8 mouse cellular contexts compared by ENCODE assay signal in genomic region chr6:129534057-129534456, GRCm38 (mm10). TPM values are rescaled to one million over a fixed set of nuclear protein-coding genes. Genes with fewer than 3 reads are reported as not detected.
DNase-seq lines count a peak whose midpoint lies in the region; ATAC-seq and TF ChIP-seq lines count a peak whose summit lies in the region.

No protein-coding gene starts in this region.

- no peak for TF ChIP-seq CTCF in forebrain, postnatal 0 days (IDR thresholded peaks at IDR 0.05; ENCODE audit: low read depth)
- no peak for TF ChIP-seq CTCF in liver, embryonic 14.5 days (IDR thresholded peaks at IDR 0.05; ENCODE audit: low read depth)
- no peak for TF ChIP-seq CTCF in stomach, postnatal 0 days (IDR thresholded peaks at IDR 0.05; ENCODE audit: low read depth)

- H3K27me3 ChIP-seq in heart, embryonic 10.5 days (ENCODE audit: insufficient read depth, poor library complexity, severe bottlenecking) = no peaks in the 10 kb centered on the region
- H3K27me3 ChIP-seq in forebrain, postnatal 0 days (ENCODE audit: insufficient read depth, low read length) = no peaks in the 10 kb centered on the region
- no peaks in the 10 kb centered on the region for H3K27me3 ChIP-seq in liver, embryonic 14.5 days (ENCODE audit: control insufficient read depth, insufficient read depth, low read length)
- H3K27me3 ChIP-seq in stomach, postnatal 0 days (ENCODE audit: control insufficient read depth, insufficient read depth, low read length) = no peaks in the 10 kb centered on the region

- H3K27ac ChIP-seq in heart, embryonic 10.5 days = peak overlapping the region; percentile 93
- H3K27ac ChIP-seq in forebrain, postnatal 0 days (ENCODE audit: low read depth, low read length) = peak overlapping the region; percentile 91
- no peak overlapping the region for H3K27ac ChIP-seq in liver, embryonic 14.5 days
- H3K27ac ChIP-seq in stomach, postnatal 0 days (replicated peaks) = peak overlapping the region; percentile 77; the same call in 1 of the 2 replicates

- H3K4me3 ChIP-seq in heart, embryonic 10.5 days = peak overlapping the region; percentile 88
- peak overlapping the region; percentile 91 for H3K4me3 ChIP-seq in forebrain, postnatal 0 days (ENCODE audit: low read depth, low read length)
- H3K4me3 ChIP-seq in liver, embryonic 14.5 days (ENCODE audit: insufficient read depth in 1 of 2, low read depth in 2 of 2, low read length in 2 of 2) = peak overlapping the region; percentile 66 to 89
- peak overlapping the region; percentile 89 for H3K4me3 ChIP-seq in stomach, postnatal 0 days (ENCODE audit: low read depth, low read length)

- no peaks in the 10 kb centered on the region for H3K9me3 ChIP-seq in heart, embryonic 10.5 days
- H3K9me3 ChIP-seq in forebrain, postnatal 0 days (ENCODE audit: low read length) = no peaks in the 10 kb centered on the region
- H3K9me3 ChIP-seq in liver, embryonic 14.5 days (ENCODE audit: control insufficient read depth, low read length) = no peaks in the 10 kb centered on the region
- no peaks in the 10 kb centered on the region for H3K9me3 ChIP-seq in stomach, postnatal 0 days (ENCODE audit: control insufficient read depth, low read length)

- H3K4me2 ChIP-seq in forebrain, postnatal 0 days (ENCODE audit: low read depth) = peak overlapping the region; percentile 73
- H3K4me2 ChIP-seq in liver, embryonic 14.5 days (ENCODE audit: low read depth) = peak overlapping the region; percentile 80
- peak overlapping the region; percentile 85 for H3K4me2 ChIP-seq in stomach, postnatal 0 days (replicated peaks; ENCODE audit: low read depth)

- H3K9ac ChIP-seq in forebrain, postnatal 0 days = peak overlapping the region; percentile 92
- peak overlapping the region; percentile 91 for H3K9ac ChIP-seq in liver, embryonic 14.5 days (replicated peaks)
- peak overlapping the region; percentile 83 for H3K9ac ChIP-seq in stomach, postnatal 0 days (ENCODE audit: low read length)

- no peak for TF ChIP-seq EP300 in liver, embryonic 14.5 days (IDR thresholded peaks at IDR 0.05; ENCODE audit: low read depth)
- TF ChIP-seq EP300 in stomach, postnatal 0 days (optimal IDR thresholded peaks at IDR 0.05) = no peak

- DNase-seq in heart, embryonic 10.5 days (ENCODE audit: low spot score) = no peak
- no peak for DNase-seq in heart, adult 11 months
- DNase-seq in A20 (ENCODE audit: low read depth, low spot score) = peak; percentile 54
- peak; percentile 46 for DNase-seq in brain, embryonic 18.5 days (ENCODE audit: low read depth, low spot score)
- DNase-seq in forebrain, postnatal 0 days = peak; percentile 82
- no peak for DNase-seq in liver, embryonic 14.5 days (ENCODE audit: low read depth in 3 of 3, low spot score in 3 of 3)
- no peak for DNase-seq in stomach, postnatal 0 days (ENCODE audit: low spot score)
- DNase-seq in kidney, adult 8-10 months = no peak

- H3K36me3 ChIP-seq in heart, embryonic 10.5 days = peaks cover 12% of the 10 kb centered on the region; the same call in 1 of the 2 replicates
- peaks cover 18% of the 10 kb centered on the region for H3K36me3 ChIP-seq in forebrain, postnatal 0 days (ENCODE audit: insufficient read depth)
- H3K36me3 ChIP-seq in liver, embryonic 14.5 days (replicated peaks; ENCODE audit: control insufficient read depth, insufficient read depth, low read depth) = peaks cover 11% of the 10 kb centered on the region
- H3K36me3 ChIP-seq in stomach, postnatal 0 days (ENCODE audit: control insufficient read depth, insufficient read depth, low read length) = peaks cover 7% of the 10 kb centered on the region

- H3K4me1 ChIP-seq in heart, embryonic 10.5 days = peaks cover 16% of the 10 kb centered on the region
- H3K4me1 ChIP-seq in forebrain, postnatal 0 days (ENCODE audit: insufficient read depth) = peaks cover 17% of the 10 kb centered on the region
- H3K4me1 ChIP-seq in liver, embryonic 14.5 days (replicated peaks; ENCODE audit: control insufficient read depth in 2 of 2, insufficient read depth in 2 of 2, low read length in 1 of 2) = peaks cover 9 to 21% of the 10 kb centered on the region in 2 experiments
- 0 out of 2 replicates have a peak, but pooled peaks cover 2% of the 10 kb centered on the region for H3K4me1 ChIP-seq in stomach, postnatal 0 days (replicated peaks; ENCODE audit: control insufficient read depth, insufficient read depth)

- ATAC-seq in forebrain, postnatal 0 days = peak; percentile 52
- ATAC-seq in liver, embryonic 14.5 days (ENCODE audit: insufficient read depth) = 0 out of 2 replicates have a peak, but pooled peaks have one; percentile 9
- no peak; the same call in 1 of the 2 replicates for ATAC-seq in stomach, postnatal 0 days (ENCODE audit: low FRiP score, low TSS enrichment)

- 20% methylated on average over 9 of the region's 9 CpGs for WGBS in heart, embryonic 10.5 days
- 2% methylated on average over 9 of the region's 9 CpGs for WGBS in forebrain, postnatal 0 days
- 3% methylated on average over 9 of the region's 9 CpGs for WGBS in liver, embryonic 14.5 days (ENCODE audit: insufficient replicate concordance)
- WGBS in stomach, postnatal 0 days = 10% methylated on average over 9 of the region's 9 CpGs

RNA-seq across cellular contexts. Expression of gene Gabarapl1, which starts 1.1 kb away (rescaled TPM):
- polyA plus RNA-seq in heart, embryonic 10.5 days (2016; fragmentation: Nextera tagmentation; extraction: Ambion mirVana) = 30.8 and 34.4 TPM in 2 replicates
- total RNA-seq in forebrain, postnatal 0 days (2014; rRNA removed) = 275 and 288 TPM in 2 replicates
- 243 and 276 TPM in 2 replicates for polyA plus RNA-seq in forebrain, postnatal 0 days (2015; fragmentation: Nextera tagmentation; extraction: Ambion mirVana)
- polyA plus RNA-seq in liver, embryonic 14.5 days (2012; rRNA removed) = 15.1 and 19.2 TPM in 2 replicates
- 8.2 and 9.1 TPM in 2 replicates for polyA plus RNA-seq in liver, embryonic 14.5 days (2014; fragmentation: Nextera tagmentation; extraction: Ambion mirVana)
- 45.7 and 46.8 TPM in 2 replicates for polyA plus RNA-seq in stomach, postnatal 0 days (2015; fragmentation: Nextera tagmentation; extraction: Ambion mirVana)

RNA-seq across cellular contexts. Expression of gene Tmem52b, which starts 21.7 kb away (rescaled TPM):
- not detected in 2 replicates for polyA plus RNA-seq in heart, embryonic 10.5 days (2016; fragmentation: Nextera tagmentation; extraction: Ambion mirVana)
- not detected in 2 replicates for total RNA-seq in forebrain, postnatal 0 days (2014; rRNA removed)
- not detected in 2 replicates for polyA plus RNA-seq in forebrain, postnatal 0 days (2015; fragmentation: Nextera tagmentation; extraction: Ambion mirVana)
- polyA plus RNA-seq in liver, embryonic 14.5 days (2012; rRNA removed) = 0.01 TPM in 1 of 2 replicates, not detected in the other
- not detected in 2 replicates for polyA plus RNA-seq in liver, embryonic 14.5 days (2014; fragmentation: Nextera tagmentation; extraction: Ambion mirVana)
- 0.04 and 0.11 TPM in 2 replicates for polyA plus RNA-seq in stomach, postnatal 0 days (2015; fragmentation: Nextera tagmentation; extraction: Ambion mirVana)

RNA-seq across cellular contexts. Expression of gene Olr1, which starts 27.1 kb away (rescaled TPM):
- polyA plus RNA-seq in heart, embryonic 10.5 days (2016; fragmentation: Nextera tagmentation; extraction: Ambion mirVana) = 0.20 and 0.28 TPM in 2 replicates
- total RNA-seq in forebrain, postnatal 0 days (2014; rRNA removed) = 0.10 TPM in 1 of 2 replicates, not detected in the other
- polyA plus RNA-seq in forebrain, postnatal 0 days (2015; fragmentation: Nextera tagmentation; extraction: Ambion mirVana) = not detected in 2 replicates
- 0.64 and 0.83 TPM in 2 replicates for polyA plus RNA-seq in liver, embryonic 14.5 days (2012; rRNA removed)
- 0.57 and 0.81 TPM in 2 replicates for polyA plus RNA-seq in liver, embryonic 14.5 days (2014; fragmentation: Nextera tagmentation; extraction: Ambion mirVana)
- 0.08 and 0.22 TPM in 2 replicates for polyA plus RNA-seq in stomach, postnatal 0 days (2015; fragmentation: Nextera tagmentation; extraction: Ambion mirVana)

RNA-seq across cellular contexts. Expression of gene Klre1, which starts 43.6 kb away (rescaled TPM):
- not detected in 2 replicates for polyA plus RNA-seq in heart, embryonic 10.5 days (2016; fragmentation: Nextera tagmentation; extraction: Ambion mirVana)
- not detected in 2 replicates for total RNA-seq in forebrain, postnatal 0 days (2014; rRNA removed)
- 0.18 TPM in 1 of 2 replicates, not detected in the other for polyA plus RNA-seq in forebrain, postnatal 0 days (2015; fragmentation: Nextera tagmentation; extraction: Ambion mirVana)
- 0.03 TPM in 1 of 2 replicates, not detected in the other for polyA plus RNA-seq in liver, embryonic 14.5 days (2012; rRNA removed)
- not detected in 2 replicates for polyA plus RNA-seq in liver, embryonic 14.5 days (2014; fragmentation: Nextera tagmentation; extraction: Ambion mirVana)
- polyA plus RNA-seq in stomach, postnatal 0 days (2015; fragmentation: Nextera tagmentation; extraction: Ambion mirVana) = not detected in 2 replicates

RNA-seq across cellular contexts. Expression of gene Klrd1, which starts 57.5 kb away (rescaled TPM):
- polyA plus RNA-seq in heart, embryonic 10.5 days (2016; fragmentation: Nextera tagmentation; extraction: Ambion mirVana) = not detected in 2 replicates
- not detected in 2 replicates for total RNA-seq in forebrain, postnatal 0 days (2014; rRNA removed)
- polyA plus RNA-seq in forebrain, postnatal 0 days (2015; fragmentation: Nextera tagmentation; extraction: Ambion mirVana) = not detected in 2 replicates
- polyA plus RNA-seq in liver, embryonic 14.5 days (2012; rRNA removed) = 0.19 and 0.23 TPM in 2 replicates
- 0.37 and 0.50 TPM in 2 replicates for polyA plus RNA-seq in liver, embryonic 14.5 days (2014; fragmentation: Nextera tagmentation; extraction: Ambion mirVana)
- 0.27 and 0.53 TPM in 2 replicates for polyA plus RNA-seq in stomach, postnatal 0 days (2015; fragmentation: Nextera tagmentation; extraction: Ambion mirVana)

Comparison
In these comparisons a context has a peak if more than half of its experiments do, and no peak if none do; other contexts are left out.
1. DNase-seq: peak in A20 (single experiment), brain, embryonic 18.5 days (single experiment) and forebrain, postnatal 0 days (single experiment); none in heart, embryonic 10.5 days (single experiment), heart, adult 11 months (single experiment), liver, embryonic 14.5 days (0 of 3), stomach, postnatal 0 days (single experiment) and kidney, adult 8-10 months (0 of 2).
2. Peak in every context shown above with its lines, with median percentiles within 50 percentile points of each other: H3K4me3 ChIP-seq, H3K4me2 ChIP-seq and H3K9ac ChIP-seq.